Mouse (Mus musculus): ENCODE data around the gene Wdr63. TPM values are rescaled to one million over a fixed set of nuclear protein-coding genes. Genes with fewer than 3 reads are reported as not detected.

Gene Wdr63
- polyA plus RNA-seq, 1 experiment from 2014 or later = 0.40 TPM

DNA sequence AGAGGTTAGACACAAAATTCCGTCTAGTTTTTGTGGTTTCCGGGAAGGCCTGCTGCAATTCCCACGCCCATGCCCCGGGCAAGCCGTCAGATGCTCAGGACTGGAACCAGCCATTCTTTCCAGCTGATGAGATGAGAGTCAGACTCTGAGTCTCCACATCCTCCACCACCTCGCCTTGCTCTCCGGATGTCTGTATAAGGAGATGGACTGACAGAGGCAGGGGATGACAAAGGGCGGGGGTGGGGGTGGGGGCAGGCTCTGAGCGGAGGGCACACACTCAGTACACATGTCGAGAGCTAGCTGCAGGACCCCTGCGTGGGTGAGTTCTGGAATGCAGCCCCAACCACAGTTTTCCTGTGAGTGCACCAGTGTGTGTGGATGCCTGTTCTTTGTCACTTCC lies 63.0 kb downstream of the Wdr63 start:
- Histone ChIP-seq H3K4me3 (no peak overlapping the region), H3K27me3 (replicated peaks; ENCODE audit: low read depth, poor library complexity, severe bottlenecking) (peaks cover 12% of the 10 kb centered on the region; the same call in 1 of the 2 replicates), H3K36me3 (replicated peaks) (no peaks in the 10 kb centered on the region), H3K9me3 (no peaks in the 10 kb centered on the region), H3K27ac (replicated peaks) (peak overlapping the region; percentile 59; the same call in 1 of the 2 replicates), H3K4me1 (peaks cover 22% of the 10 kb centered on the region)
- peak; percentile 38 for DNase-seq (ENCODE audit: low spot score)
- 46% methylated on average over 11 of the region's 11 CpGs for WGBS

GRCm38 (mm10) chr3:146041382-146041781 lies 66.5 kb downstream of the Wdr63 start:
- Histone ChIP-seq H3K27me3 (replicated peaks; ENCODE audit: low read depth, poor library complexity, severe bottlenecking) (peaks cover 21% of the 10 kb centered on the region), H3K4me3 (no peak overlapping the region), H3K27ac (replicated peaks) (no peak overlapping the region), H3K9me3 (no peaks in the 10 kb centered on the region), H3K4me1 (peaks cover 25% of the 10 kb centered on the region), H3K36me3 (replicated peaks) (no peaks in the 10 kb centered on the region)
- WGBS = 94% methylated on average over 11 of the region's 11 CpGs
- no peak for DNase-seq (ENCODE audit: low spot score)

DNA sequence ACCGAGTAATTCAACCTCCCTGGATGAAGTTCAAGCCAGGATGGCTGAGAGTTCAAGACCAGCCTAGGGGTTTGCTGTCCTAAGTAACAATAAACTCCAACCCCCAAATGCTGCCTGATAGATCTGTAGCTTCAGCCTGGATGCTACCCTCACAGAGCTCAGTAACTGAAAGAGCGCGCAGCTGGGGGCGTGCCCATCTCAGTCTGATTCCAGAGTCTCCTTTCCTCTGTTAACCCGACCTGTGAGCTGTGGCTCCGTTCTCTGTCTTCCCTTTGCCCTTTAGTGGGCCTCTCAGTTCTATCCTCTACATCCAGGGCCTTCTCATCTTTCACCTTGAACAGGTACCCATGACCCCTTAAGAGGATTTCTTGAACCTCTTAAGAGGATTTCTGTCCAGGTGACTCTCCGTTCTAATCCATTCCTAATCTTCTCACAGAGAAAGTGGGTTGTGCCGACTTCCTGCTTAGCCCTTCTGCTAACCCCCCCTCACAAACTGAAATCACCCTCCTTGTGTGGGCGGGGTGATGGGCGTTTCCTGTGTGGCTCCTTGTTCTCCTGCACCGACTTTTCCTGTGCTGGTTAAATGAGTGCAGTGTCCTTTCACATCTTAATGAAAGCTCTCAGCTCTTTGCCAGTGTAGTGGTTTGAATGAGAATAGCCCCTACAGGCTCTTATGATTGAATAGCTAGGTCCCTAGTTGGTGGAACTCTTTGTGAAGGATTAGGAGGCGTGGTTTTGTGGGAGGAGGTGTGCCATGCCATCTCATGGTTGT lies 68.6 kb downstream of the Wdr63 start:
- WGBS = 61% methylated on average over 12 of the region's 12 CpGs
- H3K4me3 ChIP-seq = no peak overlapping the region
- H3K4me1 ChIP-seq = peaks cover 17% of the 10 kb centered on the region
- no peak overlapping the region for H3K27ac ChIP-seq (replicated peaks)
- peaks cover 21% of the 10 kb centered on the region for H3K27me3 ChIP-seq (replicated peaks; ENCODE audit: low read depth, poor library complexity, severe bottlenecking)
- DNase-seq (ENCODE audit: low spot score) = peak; percentile 30
- no peaks in the 10 kb centered on the region for H3K36me3 ChIP-seq (replicated peaks)
- no peaks in the 10 kb centered on the region for H3K9me3 ChIP-seq

GRCm38 (mm10) chr3:146037906-146038305 lies 70.0 kb downstream of the Wdr63 start:
- DNase-seq (ENCODE audit: low spot score) = peak; percentile 24
- Histone ChIP-seq H3K4me3 (no peak overlapping the region), H3K9me3 (peaks cover 2% of the 10 kb centered on the region; the same call in 1 of the 2 replicates), H3K36me3 (replicated peaks) (no peaks in the 10 kb centered on the region), H3K4me1 (peaks cover 17% of the 10 kb centered on the region), H3K27me3 (replicated peaks; ENCODE audit: low read depth, poor library complexity, severe bottlenecking) (peaks cover 21% of the 10 kb centered on the region), H3K27ac (replicated peaks) (no peak overlapping the region)
- WGBS = 60% methylated on average over 15 of the region's 15 CpGs

DNA sequence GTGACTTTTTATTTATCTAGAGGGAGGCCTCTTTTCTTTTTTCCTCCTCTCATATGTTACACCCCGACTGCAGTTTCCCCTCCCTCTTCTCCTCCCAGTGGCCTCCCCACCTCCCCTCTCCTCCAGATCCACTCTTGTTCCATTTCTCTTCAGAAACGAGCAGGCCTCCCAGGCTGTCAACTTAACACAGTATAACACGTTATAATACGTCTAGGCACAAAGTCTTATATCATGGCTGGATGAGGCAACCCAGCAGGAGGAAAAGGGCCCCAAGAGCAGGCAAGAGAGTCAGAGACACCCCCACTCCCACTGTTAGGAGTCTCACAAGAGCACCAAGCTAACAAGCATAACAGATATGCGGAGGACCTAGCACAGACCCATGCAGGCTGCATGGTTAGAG lies 75.0 kb downstream of the Wdr63 start:
- WGBS = 87% methylated on average over 5 of the region's 5 CpGs
- DNase-seq (ENCODE audit: low spot score) = no peak
- Histone ChIP-seq H3K27ac (replicated peaks) (no peak overlapping the region), H3K4me1 (peaks cover 11% of the 10 kb centered on the region), H3K27me3 (replicated peaks; ENCODE audit: low read depth, poor library complexity, severe bottlenecking) (peaks cover 17% of the 10 kb centered on the region), H3K9me3 (peaks cover 2% of the 10 kb centered on the region; the same call in 1 of the 2 replicates), H3K36me3 (replicated peaks) (no peaks in the 10 kb centered on the region), H3K4me3 (no peak overlapping the region)

- 31% methylated on average over 5 of the region's 5 CpGs for WGBS
- Histone ChIP-seq H3K9me3 (peaks cover 2% of the 10 kb centered on the region; the same call in 1 of the 2 replicates), H3K27ac (replicated peaks) (no peak overlapping the region), H3K36me3 (replicated peaks) (no peaks in the 10 kb centered on the region), H3K4me3 (no peak overlapping the region), H3K27me3 (replicated peaks; ENCODE audit: low read depth, poor library complexity, severe bottlenecking) (0 out of 2 replicates have a peak, but pooled peaks cover 5% of the 10 kb centered on the region), H3K4me1 (peaks cover 15% of the 10 kb centered on the region)
- no peak for DNase-seq (ENCODE audit: low spot score)
Measured at GRCm38 (mm10) chr3:146030255-146030836, 77.6 kb downstream of the Wdr63 start.

DNA sequence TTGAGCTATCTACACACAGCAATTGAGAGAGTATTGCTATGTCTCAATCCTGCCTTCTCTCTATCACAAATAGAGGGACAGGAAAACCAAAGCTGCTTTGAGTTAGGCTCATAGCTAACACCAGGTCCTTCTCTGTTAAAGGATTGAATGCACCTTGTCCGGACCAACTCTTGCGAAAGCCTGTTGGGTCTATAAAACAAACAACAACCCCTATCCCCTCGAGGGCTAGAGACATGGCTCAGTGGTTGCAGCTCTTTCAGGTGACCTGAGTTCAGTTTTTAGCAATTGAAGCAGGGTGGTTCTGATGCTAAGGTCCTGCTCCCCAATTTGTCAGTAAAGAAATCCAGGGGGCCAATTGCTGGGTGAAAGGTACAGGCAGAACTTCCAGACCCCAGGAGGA lies 78.7 kb downstream of the Wdr63 start:
- H3K27ac ChIP-seq (replicated peaks) = no peak overlapping the region
- H3K27me3 ChIP-seq (replicated peaks; ENCODE audit: low read depth, poor library complexity, severe bottlenecking) = 0 out of 2 replicates have a peak, but pooled peaks cover 5% of the 10 kb centered on the region
- H3K4me1 ChIP-seq = peaks cover 15% of the 10 kb centered on the region
- no peak overlapping the region for H3K4me3 ChIP-seq
- peaks cover 7% of the 10 kb centered on the region for H3K36me3 ChIP-seq (replicated peaks)
- peaks cover 2% of the 10 kb centered on the region; the same call in 1 of the 2 replicates for H3K9me3 ChIP-seq
- DNase-seq (ENCODE audit: low spot score) = no peak
- WGBS = 83% methylated on average over 3 of the region's 3 CpGs

GRCm38 (mm10) chr3:146028406-146028805 lies 79.5 kb downstream of the Wdr63 start:
- WGBS = 85% methylated on average over 2 of the region's 2 CpGs
- H3K27ac ChIP-seq (replicated peaks) = no peak overlapping the region
- no peak overlapping the region for H3K4me3 ChIP-seq
- H3K9me3 ChIP-seq = peaks cover 2% of the 10 kb centered on the region; the same call in 1 of the 2 replicates
- DNase-seq (ENCODE audit: low spot score) = no peak
- H3K27me3 ChIP-seq (replicated peaks; ENCODE audit: low read depth, poor library complexity, severe bottlenecking) = 0 out of 2 replicates have a peak, but pooled peaks cover 5% of the 10 kb centered on the region
- peaks cover 15% of the 10 kb centered on the region for H3K4me1 ChIP-seq
- peaks cover 16% of the 10 kb centered on the region for H3K36me3 ChIP-seq (replicated peaks)

GRCm38 (mm10) chr3:146027116-146027515 lies 80.8 kb downstream of the Wdr63 start:
- Histone ChIP-seq H3K9me3 (no peaks in the 10 kb centered on the region), H3K27ac (replicated peaks) (no peak overlapping the region), H3K27me3 (replicated peaks; ENCODE audit: low read depth, poor library complexity, severe bottlenecking) (0 out of 2 replicates have a peak, but pooled peaks cover 5% of the 10 kb centered on the region), H3K4me3 (no peak overlapping the region), H3K4me1 (peaks cover 15% of the 10 kb centered on the region), H3K36me3 (replicated peaks) (peaks cover 22% of the 10 kb centered on the region)
- DNase-seq (ENCODE audit: low spot score) = peak; percentile 35
- 51% methylated on average over 6 of the region's 6 CpGs for WGBS

- DNase-seq (ENCODE audit: low spot score) = no peak
- 94% methylated on average over 6 of the region's 6 CpGs for WGBS
- no peak overlapping the region for H3K27ac ChIP-seq (replicated peaks)
Measured at GRCm38 (mm10) chr3:146025499-146025898, 82.4 kb downstream of the Wdr63 start.

DNA sequence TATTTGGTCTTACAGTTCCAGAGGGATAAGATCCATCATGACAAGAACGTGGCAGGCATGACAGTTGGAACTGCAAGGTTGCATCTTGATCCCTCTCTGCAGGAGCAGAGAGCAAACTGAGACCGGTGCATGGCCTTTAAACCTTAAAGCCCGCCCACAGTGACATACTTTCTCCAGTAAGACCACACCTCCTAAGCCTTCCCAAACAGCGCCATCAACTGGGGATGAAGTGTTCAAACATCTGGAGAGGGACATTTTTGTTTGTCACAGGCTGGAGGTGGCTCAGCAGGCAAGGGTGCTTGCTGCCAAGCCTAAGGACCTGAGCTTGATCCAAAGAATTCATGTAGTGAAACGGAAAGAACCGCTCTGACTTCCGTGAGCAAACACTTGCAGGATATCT lies 83.2 kb downstream of the Wdr63 start:
- H3K9me3 ChIP-seq = no peaks in the 10 kb centered on the region
- DNase-seq (ENCODE audit: low spot score) = no peak
- WGBS = 86% methylated on average over 7 of the region's 7 CpGs
- H3K27ac ChIP-seq (replicated peaks) = no peak overlapping the region
- H3K4me3 ChIP-seq = no peak overlapping the region
- H3K36me3 ChIP-seq (replicated peaks) = peaks cover 28% of the 10 kb centered on the region
- H3K27me3 ChIP-seq (replicated peaks; ENCODE audit: low read depth, poor library complexity, severe bottlenecking) = 0 out of 2 replicates have a peak, but pooled peaks cover 5% of the 10 kb centered on the region
- peaks cover 8% of the 10 kb centered on the region for H3K4me1 ChIP-seq

More at GRCm38 (mm10) chr3:146025499-146025898, 82.4 kb downstream of the Wdr63 start:
- Histone ChIP-seq H3K27me3 (replicated peaks; ENCODE audit: low read depth, poor library complexity, severe bottlenecking) (0 out of 2 replicates have a peak, but pooled peaks cover 5% of the 10 kb centered on the region), H3K4me1 (peaks cover 14% of the 10 kb centered on the region), H3K4me3 (no peak overlapping the region), H3K9me3 (no peaks in the 10 kb centered on the region), H3K36me3 (replicated peaks) (peaks cover 26% of the 10 kb centered on the region)

- no peak overlapping the region for H3K4me3 ChIP-seq
- DNase-seq (ENCODE audit: low spot score) = no peak
- peaks cover 2% of the 10 kb centered on the region for H3K4me1 ChIP-seq
- H3K36me3 ChIP-seq (replicated peaks) = peaks cover 35% of the 10 kb centered on the region
- H3K27ac ChIP-seq (replicated peaks) = no peak overlapping the region
- 92% methylated on average over 9 of the region's 9 CpGs for WGBS
- no peaks in the 10 kb centered on the region for H3K9me3 ChIP-seq
- H3K27me3 ChIP-seq (replicated peaks; ENCODE audit: low read depth, poor library complexity, severe bottlenecking) = no peaks in the 10 kb centered on the region
Measured at GRCm38 (mm10) chr3:146022232-146022631, 85.7 kb downstream of the Wdr63 start.
